Mouse (Mus musculus) thymus, postnatal 25 days (tissue): Measurements from ENCODE around the gene Lpin1.
A peak's percentile ranks its signal among the peaks of the same experiment; 100 is the strongest.

Source experiments
- DNase-seq: peaks from one replicate; pipeline ENCODE4 v3.0.0; 2022

Gene Lpin1

GRCm38 (mm10) chr12:16570371-16571060 lies 40.2 kb downstream of the Lpin1 start:
- peak; percentile 33 for DNase-seq

GRCm38 (mm10) chr12:16568936-16569650 lies 41.7 kb downstream of the Lpin1 start:
- peak; percentile 52 for DNase-seq

GRCm38 (mm10) chr12:16568496-16568895 lies 42.3 kb downstream of the Lpin1 start:
- DNase-seq = peak; percentile 76

- DNase-seq = no peak
Measured at GRCm38 (mm10) chr12:16568090-16568489, 42.7 kb downstream of the Lpin1 start.

GRCm38 (mm10) chr12:16563427-16563826 lies 47.3 kb downstream of the Lpin1 start:
- DNase-seq = peak; percentile 30

GRCm38 (mm10) chr12:16562647-16563046 lies 48.1 kb downstream of the Lpin1 start:
- no peak for DNase-seq

GRCm38 (mm10) chr12:16562181-16562580 lies 48.6 kb downstream of the Lpin1 start:
- no peak for DNase-seq

- DNase-seq = no peak
Measured at GRCm38 (mm10) chr12:16557271-16557670, 53.5 kb downstream of the Lpin1 start.

GRCm38 (mm10) chr12:16554171-16554570 lies 56.6 kb downstream of the Lpin1 start:
- DNase-seq = no peak

- DNase-seq = no peak
Measured at GRCm38 (mm10) chr12:16552108-16552771, 58.5 kb downstream of the Lpin1 start.

GRCm38 (mm10) chr12:16550983-16551454 lies 59.7 kb downstream of the Lpin1 start:
- no peak for DNase-seq

- DNase-seq = no peak
Measured at GRCm38 (mm10) chr12:16548824-16549375, 61.9 kb downstream of the Lpin1 start.

- no peak for DNase-seq
Measured at GRCm38 (mm10) chr12:16541606-16542005, 69.2 kb downstream of the Lpin1 start.

GRCm38 (mm10) chr12:16540712-16541111 lies 70.1 kb downstream of the Lpin1 start:
- DNase-seq = no peak

- no peak for DNase-seq
Measured at GRCm38 (mm10) chr12:16539965-16540661, 70.7 kb downstream of the Lpin1 start.

- peak; percentile 51 for DNase-seq
Measured at GRCm38 (mm10) chr12:16533331-16533828, 77.4 kb downstream of the Lpin1 start.

- DNase-seq = no peak
Measured at GRCm38 (mm10) chr12:16532860-16533230, 77.9 kb downstream of the Lpin1 start.

- DNase-seq = peak; percentile 69
Measured at GRCm38 (mm10) chr12:16531956-16532859, 78.6 kb downstream of the Lpin1 start.

- DNase-seq = no peak
Measured at GRCm38 (mm10) chr12:16528650-16529049, 82.1 kb downstream of the Lpin1 start.

GRCm38 (mm10) chr12:16527941-16528340 lies 82.8 kb downstream of the Lpin1 start:
- DNase-seq = no peak

- no peak for DNase-seq
Measured at GRCm38 (mm10) chr12:16526862-16527261, 83.9 kb downstream of the Lpin1 start.
